Mouse (Mus musculus) limb, embryonic 12.5 days (tissue): ENCODE measurements around the gene Cant1. TPM values are rescaled to one million over a fixed set of nuclear protein-coding genes. Genes with fewer than 3 reads are reported as not detected.
A peak's percentile ranks its signal among the peaks of the same experiment; 100 is the strongest.

ENCODE experiments used
- ATAC-seq: fragments of 200-750 bp; cut with Nextera tagmentation; 2 replicates; pipeline ENCODE4 v1.8.0; 2017; ENCODE audit warnings: low read depth, moderate TSS enrichment; ENCODE audit not compliant: insufficient number of reproducible peaks, insufficient read depth, low FRiP score, low TSS enrichment
- H3K27ac ChIP-seq: fragments of 300-500 bp; sonication (generic); 2 replicates; pipeline ENCODE4 v1.5.1; 2016; ENCODE audit warnings: mild to moderate bottlenecking, moderate library complexity
- H3K27me3 ChIP-seq: fragments of 300-500 bp; sonication (generic); 2 replicates; pipeline ENCODE4 v1.6.1; 2016; ENCODE audit warnings: mild to moderate bottlenecking, moderate library complexity
- H3K36me3 ChIP-seq: fragments of 300-500 bp; sonication (generic); 2 replicates; pipeline ENCODE4 v1.6.1; 2016; ENCODE audit warnings: mild to moderate bottlenecking, moderate library complexity
- H3K4me1 ChIP-seq: fragments of 300-500 bp; sonication (generic); replicated peaks from 2 replicates; pipeline ENCODE4 v1.6.1; 2016
- H3K4me2 ChIP-seq: fragments of 300-500 bp; sonication (generic); 2 replicates; pipeline ENCODE4 v1.6.1; 2016; ENCODE audit warnings: mild to moderate bottlenecking, moderate library complexity
- H3K4me3 ChIP-seq: fragments of 300-500 bp; sonication (generic); replicated peaks from 2 replicates; pipeline ENCODE4 v1.5.1; 2016; ENCODE audit warnings: mild to moderate bottlenecking
- H3K9ac ChIP-seq: fragments of 300-500 bp; sonication (generic); replicated peaks from 2 replicates; pipeline ENCODE4 v1.6.1; 2016; ENCODE audit warnings: mild to moderate bottlenecking, moderate library complexity
- H3K9me3 ChIP-seq: fragments of 300-500 bp; sonication (generic); 2 replicates; pipeline ENCODE4 v1.6.1; 2016; ENCODE audit warnings: mild to moderate bottlenecking, moderate library complexity
- WGBS: fragments of 180-500 bp; shearing (Covaris S2); methylation state at CpG from one replicate; pipeline ENCODE4 v1.1.7; 2016; 5-methylcytosine and 5-hydroxymethylcytosine counted together
- polyA plus RNA-seq: library from polyadenylated mRNA; unstranded; fragments of >200 nt; fragmentation: Nextera tagmentation; extraction: Ambion mirVana; gene quantifications from 2 replicates; pipeline ENCODE4 v1.2.1, GENCODE M21; 2016

Gene Cant1
- polyA plus RNA-seq, 1 experiment from 2014 or later, result 32.0 TPM

DNA sequence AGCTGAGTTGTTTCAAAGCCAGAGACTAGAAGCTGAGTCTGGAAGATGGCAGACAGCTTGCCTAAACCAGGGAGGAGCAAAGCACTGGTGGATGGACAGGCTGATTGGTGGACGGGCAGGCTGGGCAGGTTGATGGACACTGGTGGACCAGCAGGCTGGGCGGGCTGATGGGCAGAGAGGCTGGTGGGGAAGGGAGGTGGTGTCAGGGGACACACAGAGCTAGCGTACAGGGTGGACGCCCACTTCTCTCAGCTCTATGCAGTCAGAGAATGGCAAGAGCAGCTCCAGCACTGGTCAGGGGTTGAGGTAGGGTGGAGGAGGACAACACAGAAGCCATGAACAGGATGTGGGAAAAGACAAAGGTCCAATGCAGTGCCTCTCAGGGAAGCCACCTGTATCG is 49.6 kb downstream of the Cant1 start:
- H3K36me3 ChIP-seq, result no peaks in the 10 kb centered on the region
- no peak overlapping the region for H3K9ac ChIP-seq
- no peaks in the 10 kb centered on the region for H3K9me3 ChIP-seq
- H3K27me3 ChIP-seq, result no peaks in the 10 kb centered on the region
- H3K4me3 ChIP-seq, result no peak overlapping the region
- 87% methylated on average over 5 of the region's 5 CpGs for WGBS
- H3K4me1 ChIP-seq, result peaks cover 41% of the 10 kb centered on the region
- ATAC-seq, result no peak
- no peak overlapping the region for H3K4me2 ChIP-seq
- H3K27ac ChIP-seq, result no peak overlapping the region

GRCm38 (mm10) chr11:118368330-118368729 is 50.6 kb downstream of the Cant1 start:
- Histone ChIP-seq H3K4me1 (peaks cover 49% of the 10 kb centered on the region), H3K9ac (no peak overlapping the region), H3K9me3 (no peaks in the 10 kb centered on the region), H3K27me3 (no peaks in the 10 kb centered on the region), H3K36me3 (no peaks in the 10 kb centered on the region), H3K4me3 (no peak overlapping the region), H3K27ac (no peak overlapping the region), H3K4me2 (no peak overlapping the region)
- ATAC-seq, result no peak
- 64% methylated on average over 3 of the region's 3 CpGs for WGBS

DNA sequence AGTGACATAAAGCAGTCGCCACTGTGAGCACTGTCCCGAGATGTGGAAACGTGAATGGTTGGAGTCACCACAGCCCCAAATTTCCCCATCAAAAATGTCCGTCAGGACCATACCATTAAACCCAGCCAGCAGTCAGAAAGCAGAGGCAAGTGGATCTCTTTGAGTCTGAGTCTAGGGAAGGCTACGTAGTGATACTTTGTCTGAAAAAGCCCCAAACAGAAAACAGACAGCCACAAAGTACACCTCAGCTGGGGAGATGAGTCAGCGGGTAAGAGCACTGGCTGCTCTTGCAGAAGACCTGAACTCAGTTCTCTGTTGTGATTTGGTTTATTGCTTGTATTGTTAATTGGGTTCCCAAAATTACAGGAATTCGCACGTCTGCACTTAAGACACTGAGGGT is 52.3 kb downstream of the Cant1 start:
- Histone ChIP-seq H3K9ac (no peak overlapping the region), H3K27me3 (no peaks in the 10 kb centered on the region), H3K9me3 (no peaks in the 10 kb centered on the region), H3K27ac (no peak overlapping the region), H3K4me2 (no peak overlapping the region), H3K4me1 (peaks cover 53% of the 10 kb centered on the region), H3K36me3 (no peaks in the 10 kb centered on the region), H3K4me3 (no peak overlapping the region)
- 59% methylated on average over 8 of the region's 8 CpGs for WGBS
- ATAC-seq, result no peak

GRCm38 (mm10) chr11:118366108-118366507 is 52.8 kb downstream of the Cant1 start:
- no peak overlapping the region for H3K9ac ChIP-seq
- no peak overlapping the region for H3K4me3 ChIP-seq
- H3K9me3 ChIP-seq, result no peaks in the 10 kb centered on the region
- H3K27ac ChIP-seq, result peak overlapping the region; percentile 90
- H3K4me1 ChIP-seq, result peaks cover 55% of the 10 kb centered on the region
- H3K27me3 ChIP-seq, result no peaks in the 10 kb centered on the region
- WGBS, result 42% methylated on average over 3 of the region's 3 CpGs
- H3K36me3 ChIP-seq, result no peaks in the 10 kb centered on the region
- H3K4me2 ChIP-seq, result no peak overlapping the region
- ATAC-seq, result no peak

- Histone ChIP-seq H3K36me3 (no peaks in the 10 kb centered on the region), H3K4me2 (no peak overlapping the region), H3K27ac (peak overlapping the region; percentile 90), H3K9ac (no peak overlapping the region), H3K4me1 (peaks cover 64% of the 10 kb centered on the region), H3K27me3 (no peaks in the 10 kb centered on the region), H3K9me3 (no peaks in the 10 kb centered on the region), H3K4me3 (no peak overlapping the region)
- 22% methylated on average over 7 of the region's 7 CpGs for WGBS
- ATAC-seq, result peak; percentile 65
Measured at GRCm38 (mm10) chr11:118365171-118365570, 53.7 kb downstream of the Cant1 start.

- Histone ChIP-seq H3K4me1 (peaks cover 64% of the 10 kb centered on the region), H3K4me2 (peak overlapping the region; percentile 45; the same call in 1 of the 2 replicates)
- 85% methylated on average over 4 of the region's 4 CpGs for WGBS
Measured at GRCm38 (mm10) chr11:118364021-118364420, 54.9 kb downstream of the Cant1 start.

DNA sequence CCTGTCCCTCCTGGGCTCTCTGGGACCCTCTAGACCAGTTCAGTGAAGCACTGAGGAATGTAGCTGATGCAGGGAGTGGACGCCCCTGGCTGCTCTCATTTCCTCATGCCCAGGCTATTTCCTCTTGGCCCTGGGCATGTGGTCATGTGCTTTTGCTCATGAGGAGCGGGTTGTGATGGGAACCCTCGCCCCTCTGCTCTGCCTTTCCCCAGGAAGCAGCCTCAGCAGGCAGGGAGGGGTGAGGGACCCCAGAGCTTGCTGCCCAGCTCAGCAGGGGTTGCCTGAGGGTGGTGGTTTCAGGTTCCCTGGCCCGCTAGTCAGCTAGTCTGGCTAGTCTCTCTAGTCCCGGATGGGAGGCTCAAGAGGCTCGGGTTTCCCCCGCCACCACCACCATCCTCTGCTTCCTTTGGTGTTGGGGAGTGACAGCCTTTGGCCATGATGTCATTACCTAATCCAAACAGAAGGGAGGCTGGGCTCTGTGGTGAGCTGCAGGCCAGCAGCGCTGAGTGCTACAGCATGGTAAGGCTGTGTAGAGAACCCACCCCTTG is 55.8 kb downstream of the Cant1 start:
- Histone ChIP-seq H3K4me2 (peak overlapping the region; percentile 45), H3K9me3 (no peaks in the 10 kb centered on the region), H3K4me3 (0 out of 2 replicates have a peak overlapping the region, but pooled peaks have one; percentile 1), H3K27me3 (no peaks in the 10 kb centered on the region; the same call in 1 of the 2 replicates), H3K27ac (peak overlapping the region; percentile 89), H3K9ac (no peak overlapping the region), H3K36me3 (no peaks in the 10 kb centered on the region), H3K4me1 (peaks cover 64% of the 10 kb centered on the region)
- ATAC-seq, result peak; percentile 67
- 1% methylated on average over 8 of the region's 8 CpGs for WGBS

More at GRCm38 (mm10) chr11:118364021-118364420, 54.9 kb downstream of the Cant1 start:
- ATAC-seq, result no peak
- peak overlapping the region; percentile 89 for H3K27ac ChIP-seq
- H3K27me3 ChIP-seq, result no peaks in the 10 kb centered on the region
- no peaks in the 10 kb centered on the region for H3K9me3 ChIP-seq
- H3K36me3 ChIP-seq, result no peaks in the 10 kb centered on the region
- H3K9ac ChIP-seq, result no peak overlapping the region
- H3K4me3 ChIP-seq, result no peak overlapping the region

- Histone ChIP-seq H3K4me3 (no peak overlapping the region), H3K27ac (peak overlapping the region; percentile 89), H3K4me1 (peaks cover 64% of the 10 kb centered on the region), H3K9me3 (no peaks in the 10 kb centered on the region), H3K9ac (0 out of 2 replicates have a peak overlapping the region, but pooled peaks have one; percentile 32), H3K27me3 (no peaks in the 10 kb centered on the region; the same call in 1 of the 2 replicates), H3K36me3 (no peaks in the 10 kb centered on the region), H3K4me2 (peak overlapping the region; percentile 45)
- ATAC-seq, result no peak
- WGBS, result 86% methylated on average over 1 of the region's 1 CpGs
Measured at GRCm38 (mm10) chr11:118362501-118362900, 56.4 kb downstream of the Cant1 start.

DNA sequence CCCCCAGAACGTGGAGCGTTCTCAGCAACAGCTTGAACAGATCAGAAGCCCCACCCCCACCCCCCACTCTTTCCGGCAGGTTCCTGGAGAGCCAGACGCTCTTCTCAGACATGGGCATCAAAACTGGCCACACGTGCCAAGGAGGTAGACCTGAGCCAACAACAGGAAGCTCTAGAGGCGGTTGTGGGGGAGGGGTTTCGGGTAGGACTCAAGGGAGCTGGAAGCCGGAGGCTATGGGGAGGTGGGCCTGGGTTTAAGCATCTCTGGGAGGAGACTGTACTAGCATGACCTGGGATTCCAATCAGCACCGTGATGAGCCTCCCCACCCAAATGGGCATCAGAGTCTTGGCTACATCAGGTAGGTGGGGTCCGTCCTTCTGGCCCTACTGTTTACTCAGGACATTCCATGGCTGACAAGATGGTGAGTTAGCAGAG is 58.0 kb downstream of the Cant1 start:
- Histone ChIP-seq H3K9me3 (no peaks in the 10 kb centered on the region), H3K36me3 (no peaks in the 10 kb centered on the region), H3K4me2 (no peak overlapping the region), H3K9ac (0 out of 2 replicates have a peak overlapping the region, but pooled peaks have one; percentile 23), H3K4me1 (peaks cover 59% of the 10 kb centered on the region), H3K4me3 (no peak overlapping the region), H3K27ac (no peak overlapping the region), H3K27me3 (no peaks in the 10 kb centered on the region; the same call in 1 of the 2 replicates)
- ATAC-seq, result no peak
- WGBS, result 65% methylated on average over 10 of the region's 10 CpGs

- Histone ChIP-seq H3K4me2 (no peak overlapping the region), H3K36me3 (no peaks in the 10 kb centered on the region), H3K9ac (no peak overlapping the region), H3K4me1 (peaks cover 59% of the 10 kb centered on the region), H3K9me3 (no peaks in the 10 kb centered on the region), H3K4me3 (no peak overlapping the region), H3K27ac (no peak overlapping the region), H3K27me3 (no peaks in the 10 kb centered on the region; the same call in 1 of the 2 replicates)
- 82% methylated on average over 7 of the region's 7 CpGs for WGBS
- no peak for ATAC-seq
Measured at GRCm38 (mm10) chr11:118360491-118360890, 58.4 kb downstream of the Cant1 start.
